Mouse (Mus musculus): ENCODE results near the gene Vmn1r119.
"Not testable (repeated sequence)": the region's sequence is repeated elsewhere in the genome, so short reads cannot be mapped to it uniquely, and the experiment has no call there.

DNA sequence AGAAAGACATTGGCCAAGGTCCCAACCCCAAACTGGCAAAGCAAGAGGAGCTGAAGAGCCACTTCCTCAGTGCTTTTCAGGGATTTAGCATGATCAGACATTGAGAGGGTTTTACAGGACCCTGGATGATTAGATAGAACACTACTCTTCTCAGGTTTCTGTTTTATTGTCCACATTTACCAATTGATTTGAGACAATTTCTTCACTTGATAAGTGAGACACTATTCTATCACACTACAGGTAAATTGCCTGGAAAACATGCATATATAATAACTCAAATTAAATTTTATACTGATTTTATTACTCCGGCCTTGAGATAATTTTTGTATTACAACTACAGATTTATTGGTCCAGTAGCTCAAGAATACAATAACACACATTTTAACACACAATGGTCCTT is 41.4 kb upstream of the Vmn1r119 start, which contains the start of gene Vmn1r120:
- TF ChIP-seq CTCF (conservative IDR thresholded peaks at IDR 0.05; ENCODE audit: insufficient read depth, insufficient read length, low read depth, low read length); POLR2A (IDR thresholded peaks at IDR 0.05; ENCODE audit: low read depth, low read length): not testable (repeated sequence)

Data from kidney, adult 2 months (tissue).